Mouse (Mus musculus) small intestine, adult 2 months (tissue): ENCODE measurements around the gene Gm11564.
"Not testable (repeated sequence)": the region's sequence is repeated elsewhere in the genome, so short reads cannot be mapped to it uniquely, and the experiment has no call there.

ENCODE experiments used
- CTCF ChIP-seq: fragments of 200-500 bp; IDR thresholded peaks from 2 replicates; pipeline ENCODE4 v1.5.1; 2012; ENCODE audit warnings: low read depth, mild to moderate bottlenecking, control low read depth, inconsistent platforms, low read length, moderate library complexity, mixed read lengths; ENCODE audit not compliant: insufficient replicate concordance, insufficient read length; ENCODE audit errors: extremely low read depth
- POLR2A ChIP-seq: fragments of 200-500 bp; IDR thresholded peaks from 2 replicates; pipeline ENCODE4 v1.6.1; 2012; ENCODE audit warnings: low read depth, mild to moderate bottlenecking, control low read depth, inconsistent platforms, low read length, moderate library complexity

DNA sequence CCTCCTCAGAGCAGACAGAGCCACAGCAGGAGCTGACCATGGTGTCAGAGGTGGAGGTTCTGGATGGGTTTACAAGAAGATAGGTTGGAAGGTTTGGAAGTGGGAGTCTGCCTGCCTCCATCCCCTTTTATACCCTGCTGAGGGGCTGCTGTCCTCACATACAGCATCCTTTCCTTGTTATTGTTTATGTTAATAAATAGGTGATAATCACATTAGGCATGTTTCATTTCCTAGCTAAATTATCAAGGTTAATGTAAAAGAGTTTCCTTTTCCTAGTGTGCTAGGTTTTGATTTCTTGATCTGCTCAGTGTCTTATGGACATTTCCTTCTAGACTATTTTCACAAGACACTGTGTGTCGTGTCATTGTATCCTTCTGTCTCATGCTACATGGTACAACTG is 16.6 kb downstream of the Gm11564 start, which contains the start of gene Gm11569:
- not testable (repeated sequence) for TF ChIP-seq POLR2A, CTCF
